Mouse (Mus musculus) macrophage (primary cell): ENCODE data around the gene 1810030O07Rik. TPM values are rescaled to one million over a fixed set of nuclear protein-coding genes. Genes with fewer than 3 reads are reported as not detected.

Source experiments
- polyA plus RNA-seq: library from polyadenylated mRNA; stranded (reverse); fragments of 250-400 nt; gene quantifications from 3 replicates; pipeline ENCODE4 v1.2.4, GENCODE M21; 2018; ENCODE audit warnings: inconsistent platforms

1810030O07Rik gene
- polyA plus RNA-seq, 1 experiment from 2014 or later = 35.9 TPM

Other genes starting within 250 kb of the 1810030O07Rik start
- gene Atp6ap2, start 85.9 kb downstream of the 1810030O07Rik start, polyA plus RNA-seq = 226 to 265 TPM (median 260 TPM) in 3 replicates
- 8.5 to 9.5 TPM (median 8.9 TPM) in 3 replicates for gene Med14, start 88.4 kb upstream of the 1810030O07Rik start, polyA plus RNA-seq